Mouse (Mus musculus) left cerebral cortex, postnatal 14 days (tissue): ENCODE results near the gene Adgrl3. TPM values are rescaled to one million over a fixed set of nuclear protein-coding genes. Genes with fewer than 3 reads are reported as not detected.
A peak's percentile ranks its signal among the peaks of the same experiment; 100 is the strongest.

ENCODE experiments used
- DNase-seq, 2 experiments: peaks; one replicate each; pipeline ENCODE4 v3.0.0; 2021 to 2022; ENCODE audit warnings: low spot score in 2 of 2, mixed read lengths in 1 of 2
- intact Hi-C: fragments of 180-260 bp; cut with DNase I; formaldehyde crosslinking; loops from one replicate; pipeline ENCODE4 v1.15.1; 2025
- total RNA-seq, 2 experiments: library from RNA; stranded (reverse); gene quantifications; 2 replicates each; pipeline ENCODE4 v1.2.3; 2021

Gene Adgrl3
- total RNA-seq, 2 experiments from 2014 or later, result 208 to 211 TPM

DNA sequence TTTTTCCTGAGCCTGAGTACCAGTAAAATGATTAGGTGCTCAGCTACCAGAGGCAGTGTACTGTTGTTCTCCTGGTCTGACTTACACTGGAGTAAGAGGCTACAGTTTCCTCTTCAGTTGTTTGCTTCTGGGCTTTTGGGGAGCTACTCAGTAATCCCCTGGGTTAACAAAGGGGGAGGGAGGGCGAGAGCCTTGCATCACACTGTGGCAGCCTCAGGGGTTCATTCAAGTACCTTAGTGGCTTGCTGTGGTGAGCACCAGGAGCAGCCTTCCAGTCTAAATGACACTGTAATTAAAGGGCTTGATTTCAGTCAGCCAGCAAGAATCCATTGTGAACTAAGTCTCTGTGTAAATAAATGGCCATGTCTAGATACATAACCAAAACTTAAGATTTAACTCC, 324.4 kb downstream of the Adgrl3 start:
- intact Hi-C loops, result no loop called here
- no peak for DNase-seq

DNA sequence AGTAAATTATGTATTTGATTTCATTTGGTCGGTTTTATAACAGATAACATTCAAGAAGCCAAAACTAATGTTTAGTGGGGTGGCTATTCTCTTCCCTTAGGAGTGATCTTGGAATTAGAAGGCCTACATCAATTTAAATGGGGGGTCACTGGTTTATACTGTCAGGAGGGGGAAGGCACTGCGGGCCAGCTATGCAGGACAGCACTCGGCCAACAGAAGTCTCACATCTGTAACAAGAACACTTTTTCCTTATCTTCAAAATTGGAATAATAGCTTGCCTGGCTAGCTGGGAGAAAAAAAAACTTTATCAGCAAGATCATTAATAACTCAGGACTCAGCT, 325.1 kb downstream of the Adgrl3 start:
- no peak for DNase-seq
- intact Hi-C loops, result no loop called here

GRCm38 (mm10) chr5:81345436-81346131, 325.6 kb downstream of the Adgrl3 start:
- DNase-seq, result no peak
- intact Hi-C loops, result no loop called here

- intact Hi-C loops, result no loop called here
- DNase-seq, result no peak
Observed at GRCm38 (mm10) chr5:81347571-81347970, 327.6 kb downstream of the Adgrl3 start.

GRCm38 (mm10) chr5:81359560-81359959, 339.6 kb downstream of the Adgrl3 start:
- intact Hi-C loops, result no loop called here
- DNase-seq, result no peak

DNA sequence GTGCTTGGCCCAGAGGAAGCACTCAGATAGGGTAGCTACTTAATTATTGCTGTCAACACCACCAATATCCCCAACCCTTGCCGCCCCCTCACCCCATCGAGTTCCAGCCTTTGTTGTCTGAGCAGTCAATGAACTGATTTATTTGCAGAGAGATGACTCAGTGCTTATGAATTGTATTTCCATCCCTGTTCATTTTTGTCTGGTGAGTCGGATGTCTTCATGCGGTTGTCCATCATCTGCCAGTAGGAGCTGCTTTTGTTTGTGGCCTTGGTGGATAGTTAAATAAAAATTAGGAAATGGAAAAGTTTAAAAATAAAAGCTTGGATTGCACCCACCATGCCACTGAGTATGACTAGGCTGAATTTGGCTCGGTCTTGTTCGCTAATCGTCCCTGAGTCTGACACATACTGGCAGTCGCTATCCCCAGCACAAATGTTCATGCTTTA, 344.3 kb downstream of the Adgrl3 start:
- intact Hi-C loops, result no loop called here

DNA sequence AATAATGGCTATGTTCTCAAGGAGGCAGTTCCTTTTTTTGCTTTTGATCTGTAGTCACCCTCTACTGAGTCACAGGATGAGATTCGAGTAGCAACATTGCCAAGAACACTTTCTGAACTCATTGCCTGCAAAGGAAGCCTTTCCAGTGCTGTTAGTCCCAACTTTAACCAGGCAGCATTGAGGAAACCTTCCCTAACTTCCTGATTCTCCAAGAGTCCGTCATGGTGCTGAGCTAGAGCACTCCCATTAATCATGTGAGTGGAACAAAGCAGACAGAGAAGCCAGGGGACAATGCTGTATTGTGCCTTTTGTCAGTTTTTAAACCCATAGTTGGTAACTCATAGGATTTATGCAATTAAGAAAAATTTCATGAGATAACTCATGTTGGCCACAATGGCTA, 345.3 kb downstream of the Adgrl3 start:
- DNase-seq, result no peak
- intact Hi-C loops, result no loop called here

More for the DNA sequence above, 344.3 kb downstream of the Adgrl3 start:
- no peak for DNase-seq

- intact Hi-C loops, result no loop called here
- no peak for DNase-seq
Observed at GRCm38 (mm10) chr5:81370126-81370850, 350.4 kb downstream of the Adgrl3 start.

GRCm38 (mm10) chr5:81375992-81376391, 356.1 kb downstream of the Adgrl3 start:
- intact Hi-C loops, result no loop called here
- no peak for DNase-seq

DNA sequence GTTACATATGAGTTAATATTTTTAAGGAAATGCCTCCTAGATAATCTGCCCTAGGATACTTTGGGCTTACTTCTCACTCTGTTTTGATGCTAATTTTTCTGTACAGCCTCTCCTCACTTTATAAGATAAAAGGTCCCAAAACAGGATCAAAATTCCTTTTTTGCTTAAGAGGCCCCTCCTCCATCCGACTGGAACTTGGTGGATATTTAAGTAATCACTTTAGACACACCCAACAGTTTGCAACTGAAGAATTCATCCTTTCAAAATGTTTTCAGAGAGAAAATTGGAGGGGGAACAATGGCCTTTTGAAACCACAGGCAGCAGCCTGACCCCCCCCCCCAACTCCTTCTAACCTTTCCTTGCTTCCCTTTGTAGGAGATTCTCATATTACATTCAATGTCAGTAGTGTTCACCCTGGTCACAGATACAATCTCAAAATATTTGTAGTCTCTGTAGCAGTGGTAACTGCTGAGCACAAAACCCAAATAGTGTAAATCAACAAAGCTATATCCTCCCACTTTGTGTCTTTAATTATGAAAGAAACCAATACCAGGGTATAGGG, 385.7 kb downstream of the Adgrl3 start:
- no peak for DNase-seq
- intact Hi-C loops, result no loop called here

DNA sequence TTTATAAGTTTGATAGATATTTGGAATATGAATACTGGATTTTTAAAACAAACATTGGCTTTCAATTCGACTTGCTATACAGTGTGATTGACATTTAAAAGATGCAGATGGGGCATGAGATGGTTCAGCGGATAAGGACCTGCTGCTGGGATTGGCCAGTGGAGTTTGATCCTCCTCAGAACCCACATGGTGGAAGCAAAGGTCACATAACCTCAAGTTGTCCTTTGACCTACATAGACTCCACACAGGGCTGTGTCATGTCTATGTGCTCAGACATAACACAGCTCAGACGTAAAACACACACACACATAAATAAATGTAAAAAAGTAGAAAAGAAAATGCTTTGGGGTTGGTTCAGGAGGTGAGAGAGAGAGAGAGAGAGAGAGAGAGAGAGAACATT, 397.4 kb downstream of the Adgrl3 start:
- no peak for DNase-seq
- intact Hi-C loops, result no loop called here

DNA sequence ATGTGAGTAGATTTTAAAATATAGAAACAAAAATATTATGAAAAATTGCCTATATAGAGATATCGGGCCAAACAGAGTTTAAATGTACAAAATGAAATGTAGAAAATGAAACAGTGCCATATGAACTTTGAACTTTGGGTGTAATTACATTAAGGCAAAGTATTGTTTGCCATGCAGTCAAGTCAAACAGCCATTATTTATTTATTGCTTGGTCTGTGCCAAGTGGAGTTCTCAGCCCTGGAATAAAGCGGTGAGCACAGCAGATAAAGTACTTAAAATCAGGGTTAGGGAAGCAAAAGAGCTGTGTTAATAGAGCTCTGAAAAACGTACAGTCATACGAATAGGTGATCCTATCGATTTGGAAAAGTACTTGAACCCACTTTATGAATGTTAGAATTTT, 407.5 kb downstream of the Adgrl3 start:
- intact Hi-C loops, result no loop called here
- DNase-seq, result no peak

GRCm38 (mm10) chr5:81436375-81436774, 416.4 kb downstream of the Adgrl3 start:
- DNase-seq, result no peak
- intact Hi-C loops, result no loop called here

- intact Hi-C loops, result no loop called here
Observed at GRCm38 (mm10) chr5:81442150-81442549, 422.2 kb downstream of the Adgrl3 start.

DNA sequence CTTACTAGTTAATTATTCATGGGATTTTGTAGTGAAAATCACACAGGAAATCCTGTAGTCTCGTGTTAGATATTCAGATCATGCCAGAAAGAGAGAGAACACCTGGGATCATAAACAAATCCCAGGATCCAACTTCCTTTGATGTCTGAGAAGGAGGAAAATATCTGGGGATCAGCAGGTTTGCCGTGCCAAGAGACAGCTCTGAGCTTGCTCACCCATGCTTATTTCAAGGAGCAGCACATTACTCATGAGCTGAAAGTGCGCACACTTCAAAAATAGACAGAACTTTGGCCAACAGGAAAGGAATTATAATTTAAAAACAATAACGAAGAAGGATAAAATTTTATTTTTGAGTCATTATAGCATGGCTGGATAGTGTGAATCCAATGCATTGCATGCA, 446.0 kb downstream of the Adgrl3 start:
- DNase-seq, result peak; percentile 12 to 13
- intact Hi-C loops, result no loop called here

More at GRCm38 (mm10) chr5:81442150-81442549, 422.2 kb downstream of the Adgrl3 start:
- DNase-seq, result no peak

DNA sequence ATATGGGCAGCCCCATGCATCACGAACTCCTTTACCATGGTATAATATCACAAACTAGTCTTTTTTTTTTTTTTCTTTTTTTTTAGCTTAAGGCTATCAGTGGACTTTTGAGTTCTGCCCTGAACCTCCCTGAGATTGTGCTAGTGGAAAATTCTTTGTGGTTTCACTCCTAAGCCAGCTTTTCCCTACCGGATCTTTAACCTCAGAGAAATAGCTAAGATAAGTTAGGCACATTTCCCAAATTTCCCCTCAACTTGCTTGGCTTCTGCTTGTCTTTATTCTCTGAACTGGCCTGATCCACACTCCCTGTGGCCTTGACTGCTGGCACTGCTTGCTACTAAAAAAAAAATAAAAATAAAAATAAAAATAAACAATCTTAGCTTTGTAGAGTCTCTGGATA, 454.7 kb downstream of the Adgrl3 start:
- DNase-seq, result no peak
- intact Hi-C loops, result no loop called here

DNA sequence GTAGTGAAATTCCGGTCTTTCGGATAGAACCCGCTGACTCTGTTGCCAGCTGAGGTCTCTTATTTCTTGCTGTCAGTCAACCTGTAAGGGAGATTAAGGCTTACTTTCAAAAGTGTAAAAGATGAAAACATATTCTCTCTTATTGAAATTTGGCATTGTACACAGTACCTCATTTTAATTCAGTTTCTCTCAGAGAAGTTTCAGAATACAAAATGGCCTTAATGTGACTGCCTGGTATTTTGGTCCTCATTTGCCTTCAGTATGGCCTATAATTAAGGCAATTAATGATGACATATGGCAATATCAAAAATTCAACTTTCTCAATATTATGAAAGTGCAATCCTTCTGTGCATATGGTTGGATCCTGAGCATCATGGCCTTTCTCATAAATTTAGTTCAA, 455.5 kb downstream of the Adgrl3 start:
- DNase-seq, result no peak
- intact Hi-C loops, result no loop called here

- no peak for DNase-seq
- intact Hi-C loops, result no loop called here
Observed at GRCm38 (mm10) chr5:81475971-81476606, 456.2 kb downstream of the Adgrl3 start.

- DNase-seq, result no peak
- intact Hi-C loops, result no loop called here
Observed at GRCm38 (mm10) chr5:81480911-81481310, 461.0 kb downstream of the Adgrl3 start.

DNA sequence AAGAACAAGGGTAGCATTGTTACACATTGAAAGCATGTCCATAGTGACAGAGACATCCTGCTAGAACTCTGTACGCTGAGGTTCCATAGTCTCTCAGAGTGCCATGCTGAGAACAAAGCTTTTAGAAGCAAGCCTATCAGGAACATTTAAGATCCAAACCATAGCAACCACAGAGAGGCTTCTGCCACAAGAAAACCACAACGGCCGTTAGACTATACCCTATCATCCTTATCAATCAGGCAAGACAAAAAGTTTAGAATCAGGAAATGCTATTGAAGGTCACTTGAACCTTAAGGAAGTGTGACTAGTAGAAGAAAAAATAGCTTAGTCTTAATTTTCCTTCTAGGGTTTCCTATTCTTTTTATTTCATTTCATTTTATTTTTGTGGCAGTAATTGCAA, 464.0 kb downstream of the Adgrl3 start:
- intact Hi-C loops, result no loop called here
- DNase-seq, result no peak
